Mouse (Mus musculus) ES-E14 (cell line): ENCODE data around the gene Gkn2.

Experiments
- HCFC1 ChIP-seq: IDR thresholded peaks from 2 replicates; pipeline ENCODE4 v1.6.1; 2012; ENCODE audit warnings: low read length, inconsistent platforms, borderline replicate concordance; ENCODE audit not compliant: insufficient read depth
- MAFK ChIP-seq: IDR thresholded peaks from 2 replicates; pipeline ENCODE4 v1.6.1; 2014; ENCODE audit warnings: mild to moderate bottlenecking, low read depth, low read length, inconsistent platforms; ENCODE audit not compliant: insufficient read depth
- ZNF384 ChIP-seq: IDR thresholded peaks from 2 replicates; pipeline ENCODE4 v1.6.1; 2012; ENCODE audit warnings: low read depth, low read length, inconsistent platforms

- TF ChIP-seq HCFC1: no peak
- TF ChIP-seq ZNF384: no peak
- no peak for TF ChIP-seq MAFK
Observed at GRCm38 (mm10) chr6:87399886-87400566, 26.9 kb downstream of the Gkn2 start.
